Mouse (Mus musculus): Measurements from ENCODE around the gene Ceacam13.
"Not testable (repeated sequence)": the region's sequence is repeated elsewhere in the genome, so short reads cannot be mapped to it uniquely, and the experiment has no call there.

Ceacam13 gene

DNA sequence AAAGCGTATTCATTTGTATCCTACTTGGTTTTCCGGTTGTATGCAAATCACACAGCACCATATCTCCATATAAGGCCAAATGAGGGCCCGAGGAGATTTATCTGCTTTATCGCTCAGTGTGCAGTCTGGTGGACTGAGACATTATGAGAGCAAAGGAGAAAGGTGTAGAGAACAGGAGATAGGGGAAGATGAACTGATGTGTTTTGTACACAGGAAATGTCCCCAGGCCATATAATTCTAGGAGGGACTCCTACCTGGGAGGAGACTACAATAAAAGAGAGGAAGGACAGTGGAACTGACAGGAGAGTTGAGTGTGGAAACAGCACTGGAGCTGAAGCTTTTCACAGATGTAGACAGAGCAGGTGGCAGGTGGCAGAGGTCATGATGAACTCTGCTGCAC is at the start of gene Ceacam13:
Ceacam13 (plus strand) TSS at position 301 of the 400 bp plus-strand sequence.
- DNase-seq (ENCODE audit: low spot score in 2 of 2) = no peak

GRCm38 (mm10) chr7:17971824-17972223 is 37.9 kb upstream of the Ceacam13 start, which contains the start of gene Ceacam11:
TSS of gene Ceacam11 (plus strand) at chr7:17972124.
- no peak for DNase-seq (ENCODE audit: low spot score in 2 of 2)

DNA sequence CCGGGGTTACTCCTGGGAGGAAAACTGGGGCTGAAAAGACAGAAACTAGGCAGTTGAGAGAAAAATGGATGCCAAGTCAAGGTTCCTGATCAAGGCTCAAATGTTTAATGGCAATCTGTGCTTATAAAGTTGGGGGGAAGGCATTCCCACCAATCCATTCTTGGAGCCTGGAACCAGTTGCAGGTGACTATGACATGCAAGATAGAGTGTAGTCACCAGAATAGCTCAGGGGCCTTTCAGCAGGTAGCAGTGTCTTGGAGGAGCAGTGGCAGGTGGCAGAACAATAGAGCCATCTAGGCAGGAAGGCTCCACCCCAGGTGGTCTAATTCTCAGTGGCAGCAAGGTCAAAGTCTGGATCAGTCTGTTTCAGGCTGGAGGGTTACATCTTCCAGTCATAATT is 8.6 kb upstream of the Ceacam13 start:
- DNase-seq (ENCODE audit: low spot score in 2 of 2) = not testable (repeated sequence)

DNA sequence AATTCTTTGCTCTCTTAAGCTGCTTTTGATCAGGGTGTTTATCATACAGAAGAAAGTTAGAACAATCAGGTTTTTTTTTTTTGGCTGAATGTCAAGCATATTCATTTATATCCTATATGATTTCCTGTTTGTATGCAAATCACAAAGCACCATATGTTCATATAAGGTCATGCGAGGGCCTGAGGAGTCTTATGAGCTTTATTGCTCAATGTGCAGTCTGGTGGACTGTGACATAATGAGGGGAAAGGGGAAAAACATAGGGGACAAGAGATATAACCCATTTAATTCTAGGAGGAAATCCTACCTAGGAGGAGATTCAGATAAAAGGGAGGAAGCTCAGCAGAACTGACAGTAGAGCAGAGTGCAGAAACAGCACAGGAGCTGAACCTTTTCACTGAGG is 55.9 kb downstream of the Ceacam13 start, which contains the start of gene Ceacam12:
Ceacam12 (plus strand) TSS at position 301 of the 400 bp plus-strand sequence.
- DNase-seq (ENCODE audit: low spot score in 2 of 2) = no peak
